Mouse (Mus musculus) stomach, postnatal 0 days (tissue): ENCODE measurements around the gene Dnal1.

Experiments
- CTCF ChIP-seq: IDR thresholded peaks from 2 replicates; pipeline ENCODE4 v1.5.1; 2016; ENCODE audit warnings: antibody characterized with exemption, low read depth, mild to moderate bottlenecking, moderate library complexity
- EP300 ChIP-seq: optimal IDR thresholded peaks from 2 replicates; pipeline ENCODE3; 2016; ENCODE audit warnings: antibody characterized with exemption

DNA sequence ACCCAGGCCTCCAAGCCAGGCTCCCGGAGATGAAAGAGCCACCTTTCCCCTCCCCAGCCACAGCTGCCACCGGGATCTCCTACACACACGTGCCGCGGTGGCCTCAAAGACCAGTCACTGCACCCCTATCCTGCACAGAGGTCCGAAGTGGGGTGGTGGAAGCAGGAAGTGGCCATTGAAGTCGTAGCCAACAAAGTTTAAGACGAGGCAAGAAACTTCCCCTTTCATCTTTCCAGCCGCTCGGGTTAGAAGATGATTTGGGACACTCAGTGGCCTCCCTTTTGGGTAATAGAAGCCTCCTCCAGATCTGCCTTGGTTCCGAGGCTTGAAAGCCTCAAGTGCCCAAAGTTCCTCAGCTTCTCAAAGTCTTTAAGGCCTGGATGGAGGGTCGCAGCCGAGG is 78.1 kb downstream of the Dnal1 start:
- no peak for TF ChIP-seq CTCF
- no peak for TF ChIP-seq EP300
